Mouse (Mus musculus) CD4-positive, CD25-positive, alpha-beta regulatory T cell, adult 2 months (primary cell): ENCODE measurements at regions not wholly inside any gene's neighbourhood (a gene's known extent, or its start where the extent isn't known, plus 50 kb on each side); places are given as distances from the start of the nearest gene placed in this dataset.
"Not testable (repeated sequence)": the region's sequence is repeated elsewhere in the genome, so short reads cannot be mapped to it uniquely, and the experiment has no call there.

ENCODE experiments used
- DNase-seq: peaks from one replicate; pipeline ENCODE4 v3.0.0-alpha.2; 2012; ENCODE audit warnings: low read depth, low spot score

DNA sequence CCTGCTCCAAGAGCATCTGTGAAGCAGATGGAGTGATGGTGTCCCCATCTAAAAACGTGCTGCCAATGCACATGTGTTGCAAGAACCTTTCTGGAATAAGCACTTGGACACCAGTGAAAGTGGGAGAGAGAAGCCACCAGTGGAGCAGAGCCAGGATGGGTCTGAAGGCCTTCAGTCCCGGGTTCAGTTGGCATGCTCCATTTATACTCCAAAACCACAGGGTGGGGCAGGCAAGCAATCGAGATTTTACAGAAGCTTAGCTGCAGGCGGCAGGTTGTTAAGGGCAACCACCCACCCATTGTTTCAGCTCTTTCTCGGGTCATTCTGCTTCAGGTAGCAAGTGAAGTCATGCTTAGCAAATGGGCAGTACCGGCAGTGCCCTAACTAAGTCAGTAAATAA lies 51.8 kb upstream of the Sv2b start:
- DNase-seq = no peak

DNA sequence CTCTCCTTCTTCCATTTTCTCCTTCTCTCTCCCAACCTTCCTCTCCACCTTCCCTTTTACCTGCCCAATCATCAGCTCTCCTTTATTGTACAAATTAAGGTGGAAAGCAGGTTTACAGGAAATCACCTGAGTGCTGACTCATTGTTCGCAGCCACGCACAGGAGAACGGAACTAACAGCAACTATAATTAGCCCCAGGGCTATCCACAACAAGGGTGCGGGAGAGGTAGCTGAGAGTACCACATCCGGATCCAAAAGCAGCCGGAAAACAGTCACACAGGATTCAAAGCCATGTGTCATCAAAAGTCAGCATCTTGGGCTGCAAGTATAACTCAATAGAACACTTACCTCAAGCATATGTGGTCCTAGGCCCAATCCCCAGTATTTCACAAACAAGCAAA lies 53.5 kb upstream of the Sv2b start:
- DNase-seq = peak; percentile 76

DNA sequence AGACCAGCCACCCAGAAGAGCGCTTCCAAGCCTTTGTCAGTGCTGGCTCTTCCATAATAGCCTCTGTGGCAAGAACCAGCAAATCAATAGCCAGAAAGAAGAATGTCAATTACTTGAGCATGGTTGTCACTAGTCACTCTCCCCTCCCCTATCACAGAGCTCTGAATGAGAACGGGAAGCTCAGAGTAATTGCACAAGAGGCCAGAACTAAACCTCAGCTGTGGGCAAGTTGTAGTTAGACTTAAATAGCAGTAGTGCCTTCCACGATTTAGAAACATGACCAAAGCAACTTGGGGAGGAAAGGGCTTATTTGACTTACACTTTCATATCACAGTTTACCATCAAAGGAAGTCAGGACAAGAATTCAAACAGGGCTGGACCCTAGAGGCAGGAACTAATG lies 56.4 kb upstream of the Sv2b start:
- DNase-seq = no peak

DNA sequence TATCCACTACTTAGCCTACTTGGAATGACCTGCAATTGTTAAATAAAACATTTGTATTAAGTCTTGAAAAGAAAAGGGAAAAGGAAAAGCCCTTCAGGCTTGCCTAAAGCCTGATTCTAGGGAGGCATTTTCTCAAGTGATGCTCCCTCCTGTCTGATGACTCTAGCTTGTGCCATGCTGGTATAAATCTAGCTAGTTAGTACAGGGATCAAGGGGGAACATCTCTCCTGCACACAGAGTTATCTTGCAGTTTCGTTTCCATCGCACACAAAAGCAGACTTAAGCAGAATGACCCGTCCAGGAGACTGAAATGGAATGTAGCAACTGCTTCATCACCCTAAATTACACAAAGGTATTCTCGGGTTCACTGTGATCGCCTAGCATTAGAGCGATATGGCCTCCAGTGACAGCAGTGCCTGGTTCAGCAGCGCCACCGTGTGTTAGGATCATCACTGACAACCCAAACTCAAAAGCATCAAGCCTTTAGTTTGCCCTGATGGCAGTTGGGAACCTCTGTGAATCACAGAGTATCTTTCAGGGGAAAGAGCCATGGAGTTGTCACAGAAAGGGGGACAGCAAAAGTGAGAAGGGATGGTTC lies 57.3 kb upstream of the Sv2b start:
- peak; percentile 92 for DNase-seq

DNA sequence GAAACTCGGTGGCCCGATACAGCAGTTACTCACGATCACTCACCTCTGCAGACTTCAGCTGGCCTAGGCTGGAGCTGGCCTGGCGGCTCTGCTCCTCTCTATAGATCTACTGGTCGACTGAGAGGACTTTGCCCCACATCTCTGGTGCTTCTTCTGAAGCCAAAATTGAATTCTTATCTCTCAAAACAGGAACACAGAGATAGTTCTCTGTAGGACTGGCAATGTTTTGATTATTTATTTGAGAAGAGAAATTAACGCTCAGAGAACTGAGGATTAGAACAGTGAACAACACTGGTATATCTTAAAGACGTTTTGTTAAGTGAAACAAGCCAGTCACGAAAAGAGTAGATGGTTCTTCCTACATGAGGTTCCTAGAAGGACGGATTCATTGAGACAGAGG lies 59.3 kb upstream of the Sv2b start:
- DNase-seq = no peak

DNA sequence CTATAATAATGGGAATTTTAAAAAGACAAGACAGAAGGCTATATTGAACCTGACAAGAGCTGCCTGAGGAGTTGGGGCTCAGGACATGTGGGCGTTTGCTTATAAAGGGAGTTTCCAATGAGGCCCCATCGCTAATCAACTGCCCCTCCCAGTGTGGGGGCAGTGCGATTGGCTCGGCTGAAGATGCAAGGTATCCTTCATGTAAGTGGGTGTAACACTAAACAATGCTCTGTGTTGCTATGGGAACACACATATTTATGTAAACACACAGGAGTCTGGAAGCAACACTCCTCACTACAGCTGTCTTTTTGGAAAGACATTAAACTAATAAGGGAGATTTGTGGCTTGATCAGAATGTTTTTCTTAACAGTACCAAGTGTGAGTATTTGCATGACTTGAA lies 60.3 kb upstream of the Sv2b start:
- peak; percentile 64 for DNase-seq

DNA sequence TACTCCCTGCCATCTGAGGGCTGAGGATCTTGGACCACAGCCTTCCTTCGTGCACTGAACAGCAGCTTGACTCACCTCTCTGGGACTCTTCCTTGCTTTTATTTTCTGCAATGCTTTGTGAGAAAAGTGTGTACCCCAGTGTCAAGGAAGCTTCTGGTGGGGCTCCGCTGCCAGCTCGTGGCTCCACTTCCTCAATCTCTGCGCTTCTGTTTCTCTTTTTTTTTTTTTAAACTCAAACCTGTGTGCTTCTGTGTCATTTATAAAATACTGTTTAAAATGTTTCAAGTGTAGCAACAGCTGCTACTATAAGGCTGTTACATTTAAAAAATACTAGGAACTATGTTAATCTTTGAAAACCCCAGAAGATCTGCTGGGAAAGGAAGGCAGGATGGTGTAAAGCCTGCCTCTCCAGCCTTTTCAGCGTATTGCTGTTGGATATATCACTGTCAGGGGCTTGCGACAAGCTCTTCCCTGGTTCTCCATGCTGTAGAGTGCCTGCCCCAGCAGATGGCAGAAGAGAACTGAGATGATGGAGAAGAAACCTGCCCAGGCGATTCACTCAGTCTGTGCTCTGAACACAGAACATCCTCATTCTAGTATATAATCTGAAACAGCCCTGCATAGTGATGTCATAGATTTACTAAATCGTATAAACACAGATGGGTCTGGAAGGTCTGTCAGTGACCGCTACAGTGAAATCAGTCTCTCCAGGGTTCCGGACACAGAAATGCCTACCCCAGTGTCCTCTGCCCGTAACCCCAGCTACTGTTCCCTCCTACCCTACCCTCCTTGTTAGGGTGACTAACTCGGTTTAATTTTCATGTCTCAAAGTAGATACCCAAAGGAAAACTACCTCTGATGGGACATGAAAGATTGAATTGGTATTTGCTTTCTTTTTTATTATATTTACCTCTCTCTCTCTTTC lies 61.8 kb upstream of the Sv2b start:
- DNase-seq = peak; percentile 89

DNA sequence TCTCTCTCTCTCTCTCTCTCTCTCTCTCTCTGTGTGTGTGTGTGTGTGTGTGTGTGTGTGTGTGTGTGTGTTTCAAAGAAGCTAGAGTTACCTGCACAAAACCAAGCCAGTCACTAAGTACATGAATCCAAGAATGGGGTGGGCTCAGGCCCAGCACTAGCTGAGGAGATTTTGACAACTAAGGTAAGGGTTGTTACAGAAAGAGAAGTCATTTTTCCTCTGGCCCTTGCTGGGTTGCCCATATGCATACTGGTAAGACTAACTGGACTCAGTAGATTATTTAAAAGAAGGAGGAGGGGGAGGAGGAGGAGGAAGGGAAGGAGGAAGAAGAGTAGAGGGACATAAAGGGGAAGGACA lies 62.4 kb upstream of the Sv2b start:
- peak; percentile 46 for DNase-seq

DNA sequence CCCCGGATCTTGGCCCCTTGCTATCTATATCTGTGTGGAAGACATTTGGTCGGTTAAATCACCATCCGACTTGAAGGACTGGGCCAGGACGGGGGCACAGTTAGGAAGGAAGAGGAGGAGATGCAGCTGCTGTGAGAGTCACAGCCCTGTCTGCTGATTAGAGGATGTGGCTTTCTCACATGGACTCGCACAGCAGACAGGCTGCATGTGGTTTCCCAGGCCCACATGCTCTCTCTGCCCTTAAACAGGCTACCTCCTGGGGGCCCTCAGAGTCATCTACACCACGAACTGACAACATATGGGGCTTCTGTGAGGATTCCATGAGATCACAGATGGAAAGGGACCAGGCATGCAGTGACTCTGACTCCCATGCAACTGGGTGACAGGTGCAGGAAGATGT lies 62.9 kb upstream of the Sv2b start:
- DNase-seq = peak; percentile 89

DNA sequence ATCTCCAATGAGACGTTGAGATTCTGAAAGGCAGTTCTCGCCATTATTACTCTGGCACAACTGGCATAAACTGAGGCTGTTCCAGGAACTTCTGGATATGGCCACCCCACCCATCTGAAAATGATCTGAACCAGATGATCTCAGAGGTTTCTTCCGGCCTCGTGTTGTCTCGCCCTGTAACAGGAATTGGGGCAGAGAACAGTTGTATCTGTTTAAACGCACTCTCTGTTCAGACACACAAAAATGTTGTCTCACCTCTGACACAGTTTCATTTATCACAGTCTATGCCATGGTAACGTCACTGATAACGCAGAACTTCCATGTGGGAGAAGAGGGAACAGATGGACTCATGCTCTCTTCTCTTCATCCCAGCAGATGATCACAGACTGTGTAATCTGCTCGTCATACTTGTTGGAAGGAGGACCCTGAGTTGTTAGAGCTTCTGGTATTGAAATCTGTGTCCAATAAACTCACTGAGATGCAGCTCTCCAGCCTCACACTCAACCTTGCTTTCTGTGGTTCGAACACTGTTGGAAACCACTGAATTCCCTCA lies 63.9 kb upstream of the Sv2b start:
- peak; percentile 49 for DNase-seq

DNA sequence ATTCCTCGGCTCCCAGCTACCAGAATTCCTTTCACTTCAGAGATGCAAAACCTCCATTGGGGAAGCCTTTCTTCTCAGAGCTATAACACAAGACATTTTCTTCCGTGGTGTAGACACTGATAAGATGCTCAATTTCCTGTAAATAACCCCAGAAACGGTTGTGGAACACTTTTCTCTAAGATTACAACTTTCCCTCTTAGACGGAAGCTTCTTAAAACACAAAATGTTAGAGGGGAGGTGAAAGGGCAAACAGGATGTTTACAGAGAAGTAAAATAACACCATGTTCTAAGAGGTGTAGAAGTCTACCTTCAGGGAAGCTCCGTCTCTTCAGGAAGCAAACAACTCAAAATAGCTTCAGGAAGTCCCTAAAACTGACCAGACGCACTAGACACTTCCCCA lies 65.4 kb upstream of the Sv2b start:
- DNase-seq = peak; percentile 57

DNA sequence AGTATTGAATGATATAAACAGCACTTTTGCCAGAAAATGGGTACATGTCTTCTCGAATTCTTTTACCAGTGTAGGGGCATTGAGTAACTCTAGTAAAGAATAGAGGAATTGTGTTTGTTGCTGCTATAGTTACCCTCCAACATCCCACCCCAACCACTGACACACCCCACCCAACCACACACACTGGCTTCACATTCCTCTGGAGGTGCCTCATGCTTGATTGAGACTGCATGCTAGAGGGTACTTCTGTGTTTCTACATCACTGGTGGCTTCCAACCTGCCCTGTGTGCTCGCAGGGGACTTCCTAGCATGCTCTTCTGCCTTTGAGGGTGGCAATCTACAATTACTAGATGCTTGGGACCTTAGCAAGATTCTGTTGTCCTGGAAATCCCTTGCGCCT lies 70.5 kb upstream of the Sv2b start:
- no peak for DNase-seq

DNA sequence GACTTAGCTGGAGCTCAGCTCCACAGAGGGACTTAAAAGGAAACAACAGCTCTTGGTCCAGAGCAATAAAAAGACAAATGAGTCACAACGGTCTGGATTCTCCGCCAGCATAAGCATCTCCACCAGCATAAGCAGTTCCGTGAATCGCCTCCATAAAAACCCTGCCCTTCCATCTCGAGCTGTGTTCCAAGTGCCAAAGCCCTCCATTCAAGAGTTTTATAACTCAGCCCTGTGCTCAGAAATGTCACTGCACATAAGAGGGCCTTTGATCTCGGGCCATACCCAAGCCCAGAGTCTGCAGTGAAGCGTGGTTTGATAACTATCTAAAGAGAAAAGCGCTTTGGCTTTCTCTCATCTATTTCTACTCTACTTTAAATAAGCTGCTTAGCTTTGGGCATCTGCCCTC lies 70.8 kb upstream of the Akap13 start:
- DNase-seq = peak; percentile 69

DNA sequence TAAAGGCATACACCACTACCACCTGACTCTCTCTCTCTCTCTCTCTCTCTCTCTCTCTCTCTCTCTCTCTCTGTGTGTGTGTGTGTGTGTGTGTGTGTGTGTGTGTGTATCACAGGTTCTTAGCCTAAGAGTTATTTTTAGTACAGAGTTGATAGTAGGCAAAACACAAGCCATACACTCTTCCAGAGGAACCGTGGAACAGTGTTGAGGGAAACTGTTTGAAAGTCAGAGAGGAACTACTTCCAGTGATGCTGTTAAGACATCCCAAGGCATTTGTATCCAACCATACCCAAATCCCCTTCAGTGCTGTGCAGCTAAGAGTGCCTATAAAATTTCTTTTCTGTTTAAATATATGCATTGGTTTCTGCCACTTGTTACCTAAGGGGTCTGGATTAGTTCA lies 68.3 kb upstream of the Akap13 start:
- DNase-seq = no peak

DNA sequence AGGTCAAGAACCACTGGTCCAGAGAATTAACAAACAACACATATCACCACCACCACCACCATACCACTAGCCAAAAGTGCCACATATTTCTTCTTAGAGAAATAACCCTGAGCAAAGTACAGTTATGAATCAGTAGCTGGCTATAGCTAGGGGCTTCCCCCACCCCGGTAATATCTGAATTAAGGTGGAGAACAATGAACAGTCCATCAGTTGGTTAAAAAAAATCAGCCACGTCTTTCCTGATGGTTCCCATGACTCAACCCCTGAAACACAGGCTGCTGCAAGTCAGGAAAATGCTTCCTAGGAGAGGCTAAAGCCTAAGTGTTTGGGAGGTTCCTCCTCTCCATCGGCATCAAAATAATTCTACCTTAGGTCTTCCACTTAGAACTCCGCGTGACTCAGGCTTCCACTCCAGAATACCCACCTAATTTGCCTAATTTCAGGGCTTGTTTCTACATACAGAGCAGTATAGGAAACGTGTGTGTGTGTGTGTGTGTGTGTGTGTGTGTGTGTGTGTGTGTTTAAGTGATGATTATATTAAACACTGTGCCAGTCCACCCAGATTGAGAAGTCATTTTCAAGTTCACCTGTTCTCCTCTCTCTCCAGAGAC lies 67.4 kb upstream of the Akap13 start:
- peak; percentile 66 for DNase-seq

DNA sequence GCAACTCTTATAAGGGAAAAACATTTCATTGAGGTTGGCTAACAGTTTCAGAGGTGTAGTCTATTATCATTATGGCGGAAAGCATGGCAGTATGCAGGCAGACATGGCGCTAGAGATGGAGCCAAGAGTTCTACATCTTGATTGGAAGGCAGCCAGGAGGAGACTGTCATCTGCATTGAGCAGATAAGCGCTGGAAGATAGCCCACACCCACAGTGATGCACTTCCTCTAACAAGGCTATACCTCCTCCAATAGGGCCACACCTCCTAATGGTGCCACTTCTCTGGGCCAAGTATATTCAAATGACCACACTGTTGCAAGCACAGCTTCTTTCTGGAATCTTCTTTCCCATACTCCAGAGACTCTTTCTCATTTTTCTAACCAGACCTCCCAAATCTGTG lies 65.2 kb upstream of the Akap13 start:
- peak; percentile 36 for DNase-seq

DNA sequence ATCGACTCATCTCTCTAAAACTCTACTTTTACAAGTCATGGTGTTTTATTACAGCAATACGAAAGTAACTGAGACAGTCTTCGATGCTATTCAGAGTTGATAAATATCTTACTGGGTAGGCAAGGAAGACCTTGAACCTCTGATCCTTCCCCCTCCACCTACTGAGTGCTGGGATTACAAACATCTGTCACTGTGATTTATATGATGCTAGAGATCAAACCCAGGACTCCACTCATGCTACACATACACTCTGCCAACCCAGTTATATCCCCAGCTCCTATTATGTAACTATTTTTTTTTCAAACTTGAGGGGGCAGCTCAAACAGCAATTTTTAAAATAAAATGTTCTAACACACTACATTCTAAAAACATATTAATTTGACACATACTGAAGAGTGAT lies 62.6 kb upstream of the Akap13 start:
- DNase-seq = peak; percentile 38

DNA sequence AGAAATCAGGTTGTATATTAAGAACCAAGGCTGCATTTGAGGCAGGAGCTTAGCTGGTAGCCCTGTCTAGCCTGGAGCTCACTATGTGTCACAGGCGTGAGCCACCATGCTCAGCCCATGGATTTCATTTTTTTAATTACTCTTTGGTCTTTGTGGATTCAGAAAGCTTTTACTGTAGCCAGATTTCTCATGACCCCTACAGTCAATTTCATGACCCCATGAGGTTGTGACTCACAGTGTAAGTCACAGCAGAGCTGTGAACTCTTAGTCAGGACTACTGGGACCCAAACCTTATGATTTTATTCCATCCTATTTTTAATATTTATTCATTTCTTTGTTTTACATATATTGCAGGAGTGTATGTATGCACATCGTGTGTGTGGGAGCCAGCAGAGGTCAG lies 61.9 kb upstream of the Akap13 start:
- DNase-seq = no peak

DNA sequence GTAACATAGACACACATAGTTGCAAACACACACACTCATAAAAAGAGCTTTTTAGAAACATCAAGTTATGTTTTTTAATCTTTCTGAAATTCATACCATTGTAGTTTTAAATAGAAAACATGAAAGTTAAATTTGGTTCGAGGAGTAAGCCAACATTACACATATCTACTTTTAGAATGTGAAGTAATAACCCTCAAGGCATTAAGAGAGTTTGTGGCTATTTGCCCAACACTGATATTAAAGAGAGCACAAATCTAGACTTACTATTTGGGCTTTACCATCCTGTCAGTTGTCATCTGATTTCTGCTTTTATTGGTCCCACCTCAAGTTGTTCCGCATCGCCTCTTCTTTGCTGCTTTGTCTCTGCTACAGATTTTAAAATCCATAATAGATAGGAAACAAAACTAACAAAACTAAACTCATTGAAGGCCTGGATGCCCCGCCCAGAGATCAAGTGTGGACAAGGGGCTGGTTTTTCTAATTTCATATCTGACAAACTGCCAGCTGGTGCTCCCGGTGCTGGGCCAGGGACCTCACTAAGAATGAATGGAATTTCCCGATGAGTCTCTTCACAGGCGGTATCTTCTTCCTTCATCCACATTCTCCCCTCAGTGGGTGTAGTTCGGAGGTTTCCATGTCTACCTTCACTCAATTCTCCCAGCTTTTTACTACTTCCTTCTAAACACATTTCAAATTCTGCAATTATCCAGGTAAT lies 60.3 kb upstream of the Akap13 start:
- no peak for DNase-seq

DNA sequence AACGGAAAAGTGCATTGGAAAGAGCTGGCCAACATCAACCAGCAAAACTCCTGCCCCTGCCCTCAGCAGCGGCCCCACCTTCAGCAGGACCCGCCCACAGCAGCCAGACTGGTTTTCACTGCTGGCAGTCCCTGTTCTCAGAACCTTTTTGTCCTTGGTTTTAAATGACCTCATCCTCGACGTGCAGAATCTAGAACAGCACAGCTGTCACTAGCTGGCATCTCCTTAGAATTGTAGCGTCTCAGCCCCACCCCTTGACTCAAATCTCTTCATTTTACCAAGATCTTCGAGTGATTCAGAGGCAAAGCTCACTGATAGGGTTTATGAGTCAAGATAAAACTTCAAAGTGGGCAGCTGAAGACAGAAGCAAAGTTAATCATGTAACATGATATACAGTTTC lies 57.8 kb upstream of the Akap13 start:
- DNase-seq = peak; percentile 53

DNA sequence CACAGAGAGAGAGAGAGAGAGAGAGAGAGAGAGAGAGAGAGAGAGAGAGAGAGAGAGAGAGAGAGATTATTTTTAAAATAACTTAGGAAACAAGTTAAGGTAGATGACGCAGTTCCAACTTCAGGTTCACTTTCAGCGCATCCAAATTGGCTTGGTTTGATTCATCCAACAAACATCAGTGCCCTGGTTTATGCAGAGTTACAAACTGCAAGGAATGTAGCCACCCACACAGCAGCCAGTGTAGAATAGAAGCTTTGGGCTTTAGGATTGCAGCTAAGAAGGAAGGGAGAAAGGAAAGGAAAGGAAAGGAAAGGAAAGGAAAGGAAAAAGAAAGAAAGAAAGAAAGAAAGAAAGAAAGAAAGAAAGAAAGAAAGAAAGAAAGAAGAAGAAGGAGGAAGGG lies 56.9 kb upstream of the Akap13 start:
- not testable (repeated sequence) for DNase-seq
